Mouse (Mus musculus): Measurements from ENCODE around the gene Fars2.

Fars2 gene

DNA sequence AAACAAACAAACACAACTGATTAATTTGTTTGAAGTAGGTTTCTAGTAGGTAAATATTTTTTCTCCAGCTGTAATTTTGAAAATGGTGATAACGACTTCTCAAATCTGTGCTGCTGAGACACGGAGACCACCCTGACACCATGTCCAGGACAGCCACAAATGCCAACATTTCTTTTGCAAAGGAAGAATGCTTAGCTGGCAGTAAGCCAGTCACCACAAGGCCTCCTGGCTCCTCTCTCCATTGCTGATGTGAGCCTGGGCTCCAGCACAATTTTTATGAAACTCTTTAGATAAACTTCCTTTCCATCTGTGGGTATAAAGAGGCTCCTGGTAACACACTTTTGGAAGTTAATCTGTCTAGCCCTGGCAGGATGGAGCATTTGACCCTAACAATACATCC is 632.8 kb downstream of the Fars2 start:
- DNase-seq = no peak

DNA sequence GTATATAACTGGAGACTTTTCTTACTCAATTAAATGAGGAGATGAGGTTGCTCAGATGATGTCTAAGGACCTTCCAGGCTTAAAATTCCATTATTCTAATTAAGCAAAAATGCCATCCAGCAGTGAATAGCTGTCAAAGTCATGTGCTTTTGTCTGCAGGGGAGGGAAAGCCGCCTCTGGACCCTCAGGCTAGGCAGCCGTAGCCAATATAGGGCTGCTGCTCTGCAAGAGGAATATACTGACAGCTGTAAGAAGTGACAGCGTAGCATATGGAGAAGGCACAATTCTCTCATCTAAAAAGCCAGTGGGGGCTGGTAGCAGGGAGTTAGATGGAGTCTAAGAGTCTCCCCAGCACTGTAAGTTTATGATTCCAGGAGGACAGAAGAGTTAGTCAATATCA is 634.6 kb downstream of the Fars2 start:
- no peak for DNase-seq

DNA sequence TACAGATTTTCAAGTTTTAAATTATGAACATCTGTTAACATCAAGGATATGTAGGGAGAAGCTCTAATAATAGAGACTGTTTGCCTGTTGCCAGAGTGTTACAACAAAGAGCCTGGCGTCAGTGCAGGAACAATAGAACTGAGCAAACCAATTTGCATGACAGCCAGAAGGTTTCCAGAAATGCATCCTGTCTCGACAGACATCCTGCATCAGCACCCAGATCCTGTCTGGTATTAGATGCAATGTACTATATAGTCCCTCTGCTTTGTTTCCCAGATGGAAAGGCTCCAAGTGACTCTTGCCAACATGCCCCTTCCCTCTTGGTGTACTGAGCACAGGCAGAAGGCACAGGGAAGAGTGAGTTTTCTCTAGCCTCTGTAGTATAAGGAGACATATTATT is 649.6 kb downstream of the Fars2 start:
- DNase-seq = no peak
